Mouse (Mus musculus) ES-Bruce4 (cell line): ENCODE data around the gene Lyrm4. TPM values are rescaled to one million over a fixed set of nuclear protein-coding genes. Genes with fewer than 3 reads are reported as not detected.

ENCODE experiments used
- H3K27ac ChIP-seq: 2 replicates; pipeline ENCODE4 v1.5.1; 2012; ENCODE audit warnings: low read length, inconsistent platforms; ENCODE audit not compliant: insufficient read depth
- H3K27me3 ChIP-seq: 2 replicates; pipeline ENCODE4 v1.6.1; 2012; ENCODE audit warnings: mild to moderate bottlenecking, low read length, inconsistent platforms; ENCODE audit not compliant: control insufficient read depth, poor library complexity, insufficient read depth, severe bottlenecking
- H3K36me3 ChIP-seq: 2 replicates; pipeline ENCODE4 v1.6.1; 2012; ENCODE audit warnings: inconsistent platforms, mild to moderate bottlenecking, low read length, moderate library complexity; ENCODE audit not compliant: control insufficient read depth, poor library complexity, insufficient read depth, severe bottlenecking
- H3K4me1 ChIP-seq: one replicate; pipeline ENCODE4 v1.8.1; 2011; ENCODE audit warnings: low read length; ENCODE audit not compliant: control insufficient read depth, insufficient read depth
- H3K4me3 ChIP-seq: 2 replicates; pipeline ENCODE4 v1.5.1; 2011; ENCODE audit warnings: low read depth, mild to moderate bottlenecking, low read length
- H3K9ac ChIP-seq: 2 replicates; pipeline ENCODE4 v1.6.1; 2012; ENCODE audit warnings: low read depth, mild to moderate bottlenecking, inconsistent platforms; ENCODE audit not compliant: poor library complexity, severe bottlenecking
- H3K9me3 ChIP-seq: replicated peaks from 2 replicates; pipeline ENCODE4 v1.6.1; 2012; ENCODE audit warnings: mild to moderate bottlenecking, low read length, inconsistent platforms; ENCODE audit not compliant: control insufficient read depth, poor library complexity, insufficient read depth, severe bottlenecking
- CTCF ChIP-seq: IDR thresholded peaks from one replicate; pipeline ENCODE4 v1.8.1; 2011; ENCODE audit warnings: low read depth, low read length
- EP300 ChIP-seq: IDR thresholded peaks from 2 replicates; pipeline ENCODE4 v1.6.1; 2011; ENCODE audit warnings: low read depth, low read length; ENCODE audit not compliant: insufficient read depth
- POLR2A ChIP-seq: IDR thresholded peaks from one replicate; pipeline ENCODE4 v1.8.1; 2011; ENCODE audit warnings: low read length; ENCODE audit not compliant: insufficient read depth
- polyA plus RNA-seq: library from polyadenylated mRNA; stranded (reverse); fragments of >200 nt; gene quantifications from 2 replicates; pipeline ENCODE4 v1.2.4, GENCODE M21; 2011; ENCODE audit warnings: low read depth; ENCODE audit not compliant: missing spikeins, insufficient read depth, insufficient read length

Lyrm4 gene
- polyA plus RNA-seq, 1 experiment = 8.5 TPM

- H3K36me3 ChIP-seq = no peaks in the 10 kb centered on the region
Observed at GRCm38 (mm10) chr13:35940934-35941333, 176.4 kb downstream of the Lyrm4 start.

GRCm38 (mm10) chr13:35939871-35940665 is 177.3 kb downstream of the Lyrm4 start:
- H3K9ac ChIP-seq = no peak overlapping the region
- H3K27me3 ChIP-seq = no peaks in the 10 kb centered on the region
- TF ChIP-seq POLR2A = no peak
- TF ChIP-seq CTCF = no peak
- TF ChIP-seq EP300 = no peak
- no peak overlapping the region for H3K27ac ChIP-seq
- no peaks in the 10 kb centered on the region for H3K4me1 ChIP-seq
- 0 out of 2 replicates have a peak, but pooled peaks cover 1% of the 10 kb centered on the region for H3K9me3 ChIP-seq
- no peak overlapping the region for H3K4me3 ChIP-seq
- no peaks in the 10 kb centered on the region for H3K36me3 ChIP-seq

More at GRCm38 (mm10) chr13:35940934-35941333, 176.4 kb downstream of the Lyrm4 start:
- Histone ChIP-seq H3K4me1 (no peaks in the 10 kb centered on the region), H3K27me3 (no peaks in the 10 kb centered on the region), H3K27ac (no peak overlapping the region), H3K4me3 (no peak overlapping the region), H3K9ac (no peak overlapping the region), H3K9me3 (no peaks in the 10 kb centered on the region)
- TF ChIP-seq EP300 (no peak), POLR2A (no peak), CTCF (no peak)

GRCm38 (mm10) chr13:35937991-35938390 is 179.3 kb downstream of the Lyrm4 start:
- Histone ChIP-seq H3K27ac (no peak overlapping the region), H3K27me3 (no peaks in the 10 kb centered on the region), H3K36me3 (no peaks in the 10 kb centered on the region), H3K4me1 (no peaks in the 10 kb centered on the region), H3K9ac (no peak overlapping the region), H3K4me3 (no peak overlapping the region), H3K9me3 (peaks cover 8% of the 10 kb centered on the region; the same call in 1 of the 2 replicates)
- TF ChIP-seq CTCF (no peak), POLR2A (no peak), EP300 (no peak)

Other genes with a start within 250 kb of the Lyrm4 start
- gene Rpp40, start 211.2 kb downstream of the Lyrm4 start, polyA plus RNA-seq = 38.5 and 40.5 TPM in 2 replicates
- gene Ppp1r3g, start 158.7 kb downstream of the Lyrm4 start, polyA plus RNA-seq = not detected in 2 replicates
- 23.3 and 24.3 TPM in 2 replicates for gene Fars2, start 114 bp downstream of the Lyrm4 start, polyA plus RNA-seq